Mouse (Mus musculus) bone marrow, adult 2 months (tissue): ENCODE measurements at regions not wholly inside any gene's neighbourhood (a gene's known extent, or its start where the extent isn't known, plus 50 kb on each side); places are given as distances from the start of the nearest gene placed in this dataset.

Experiments
- H3K27ac ChIP-seq: fragments of 200-500 bp; 2 replicates; pipeline ENCODE4 v1.5.1; 2012; ENCODE audit warnings: low read depth, mild to moderate bottlenecking, control low read depth, inconsistent platforms, low read length; ENCODE audit not compliant: control insufficient read depth, poor library complexity, insufficient read depth
- H3K4me1 ChIP-seq: fragments of 200-500 bp; 2 replicates; pipeline ENCODE4 v1.6.1; 2011; ENCODE audit warnings: low read length; ENCODE audit not compliant: control insufficient read depth, insufficient read depth
- H3K4me3 ChIP-seq: fragments of 200-500 bp; replicated peaks from 2 replicates; pipeline ENCODE3; 2011; ENCODE audit warnings: mild to moderate bottlenecking, low read depth, low read length, control low read depth; ENCODE audit not compliant: control insufficient read depth
- CTCF ChIP-seq: fragments of 200-500 bp; IDR thresholded peaks from 2 replicates; pipeline ENCODE4 v1.5.1; 2011; ENCODE audit warnings: low read length, control low read depth; ENCODE audit not compliant: control insufficient read depth, insufficient read depth
- POLR2A ChIP-seq: fragments of 200-500 bp; IDR thresholded peaks from 2 replicates; pipeline ENCODE4 v1.6.1; 2011; ENCODE audit warnings: low read depth, mild to moderate bottlenecking, control low read depth, low read length, borderline replicate concordance; ENCODE audit not compliant: control insufficient read depth
- WGBS: fragments of 180-500 bp; shearing (Covaris S2); methylation state at CpG from one replicate; pipeline ENCODE4 v1.1.7; 2018; 5-methylcytosine and 5-hydroxymethylcytosine counted together

GRCm38 (mm10) chr12:92193934-92194685 lies 345.2 kb upstream of the Sel1l start:
- 80% methylated on average over 6 of the region's 6 CpGs for WGBS
- no peak overlapping the region for H3K27ac ChIP-seq
- H3K4me3 ChIP-seq, result no peak overlapping the region
- no peaks in the 10 kb centered on the region for H3K4me1 ChIP-seq
- TF ChIP-seq POLR2A (no peak), CTCF (no peak)

DNA sequence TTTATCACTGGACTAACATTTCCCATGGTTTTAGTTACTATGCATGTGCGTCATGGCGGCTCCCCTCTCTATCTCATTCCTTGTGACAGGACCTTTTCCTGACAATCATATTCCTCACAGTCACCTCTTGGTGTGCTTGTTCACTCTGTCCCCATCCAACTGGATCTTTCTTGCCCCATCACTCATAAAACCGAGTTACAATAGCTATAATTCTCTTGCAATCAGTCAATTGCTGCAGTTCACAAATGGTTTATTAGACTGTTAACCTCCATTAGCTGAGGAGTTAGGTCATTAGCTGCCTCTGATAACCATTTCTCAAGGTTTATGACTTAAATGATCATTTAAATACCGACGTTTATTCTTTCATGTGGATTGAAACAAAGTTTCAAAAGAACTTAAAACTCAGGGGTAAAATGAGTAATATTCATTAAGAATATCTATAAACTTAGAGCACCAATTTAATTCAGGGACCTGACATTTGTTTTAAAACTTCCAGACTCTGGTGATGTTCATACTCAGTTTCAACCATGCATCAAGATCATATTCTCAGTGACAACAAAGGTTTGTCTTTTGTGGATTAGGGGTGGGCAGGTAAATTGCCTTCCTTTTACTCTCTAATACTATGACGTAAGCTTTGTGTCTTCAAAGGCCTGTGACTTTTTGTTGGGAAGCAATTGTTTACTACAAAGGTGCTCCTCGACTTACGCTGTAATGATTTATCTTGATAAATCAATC lies 344.4 kb upstream of the Sel1l start:
- WGBS, result 81% methylated on average over 8 of the region's 8 CpGs
- TF ChIP-seq CTCF (no peak), POLR2A (no peak)
- Histone ChIP-seq H3K4me3 (no peak overlapping the region), H3K27ac (no peak overlapping the region), H3K4me1 (no peaks in the 10 kb centered on the region)

GRCm38 (mm10) chr12:92189022-92189421 lies 340.1 kb upstream of the Sel1l start:
- Histone ChIP-seq H3K4me3 (no peak overlapping the region), H3K27ac (no peak overlapping the region)

DNA sequence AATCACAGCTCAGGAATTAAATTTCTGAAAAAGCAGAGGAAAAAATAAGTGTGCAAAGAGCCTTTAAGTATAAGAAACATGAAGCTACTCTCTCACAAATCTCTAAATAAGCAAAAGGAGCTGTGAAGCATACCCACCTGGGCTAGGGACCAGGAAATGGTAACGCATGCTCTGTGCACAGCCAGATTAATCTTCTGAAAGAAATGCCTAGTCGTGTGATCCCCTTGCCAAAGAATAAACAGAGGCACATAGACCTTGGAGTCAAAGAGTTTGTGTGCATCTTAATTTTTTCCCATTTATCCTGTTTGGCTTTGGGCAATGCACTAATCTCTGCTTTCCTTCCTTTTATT lies 338.2 kb upstream of the Sel1l start:
- Histone ChIP-seq H3K4me1 (no peaks in the 10 kb centered on the region), H3K27ac (no peak overlapping the region), H3K4me3 (no peak overlapping the region)
- TF ChIP-seq CTCF (no peak), POLR2A (no peak)
- WGBS, result 81% methylated on average over 2 of the region's 2 CpGs

More at GRCm38 (mm10) chr12:92189022-92189421, 340.1 kb upstream of the Sel1l start:
- no peak for TF ChIP-seq CTCF
- no peak for TF ChIP-seq POLR2A
- no peaks in the 10 kb centered on the region for H3K4me1 ChIP-seq

- TF ChIP-seq CTCF (no peak), POLR2A (no peak)
- WGBS, result 74% methylated on average over 6 of the region's 6 CpGs
- H3K4me1 ChIP-seq, result no peaks in the 10 kb centered on the region
- H3K4me3 ChIP-seq, result no peak overlapping the region
- H3K27ac ChIP-seq, result no peak overlapping the region
Measured at GRCm38 (mm10) chr12:92186448-92187132, 337.6 kb upstream of the Sel1l start.

DNA sequence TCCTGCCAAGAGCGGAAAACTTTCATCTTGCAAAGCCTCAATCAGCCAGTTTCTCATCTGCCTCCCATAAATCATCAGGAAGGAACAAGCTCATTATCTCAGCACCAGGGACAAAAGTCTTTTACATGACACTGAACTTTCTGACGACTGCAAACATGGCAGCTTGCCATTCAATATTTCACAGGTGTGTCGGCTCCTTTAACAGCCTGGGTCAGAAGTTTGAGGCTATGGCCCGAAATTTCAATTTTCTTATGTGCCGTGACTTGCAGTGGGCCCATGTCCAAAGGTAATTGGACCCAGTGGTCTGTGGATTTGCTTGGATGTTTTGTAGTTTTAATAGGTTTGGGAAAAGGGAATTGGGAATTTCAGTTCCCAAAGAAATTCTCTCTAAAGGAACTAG lies 330.3 kb upstream of the Sel1l start:
- TF ChIP-seq POLR2A, result no peak
- TF ChIP-seq CTCF, result no peak
- Histone ChIP-seq H3K4me3 (no peak overlapping the region), H3K4me1 (no peaks in the 10 kb centered on the region), H3K27ac (no peak overlapping the region)
- 73% methylated on average over 5 of the region's 5 CpGs for WGBS

- Histone ChIP-seq H3K4me3 (no peak overlapping the region), H3K4me1 (no peaks in the 10 kb centered on the region), H3K27ac (no peak overlapping the region)
- no peak for TF ChIP-seq POLR2A
- TF ChIP-seq CTCF, result no peak
Measured at GRCm38 (mm10) chr12:92156726-92157125, 307.8 kb upstream of the Sel1l start.

GRCm38 (mm10) chr12:92152922-92153235 lies 303.9 kb upstream of the Sel1l start:
- no peak overlapping the region for H3K27ac ChIP-seq
- WGBS, result 83% methylated on average over 2 of the region's 2 CpGs
- no peaks in the 10 kb centered on the region for H3K4me1 ChIP-seq
- no peak overlapping the region for H3K4me3 ChIP-seq
- no peak for TF ChIP-seq POLR2A
- no peak for TF ChIP-seq CTCF

DNA sequence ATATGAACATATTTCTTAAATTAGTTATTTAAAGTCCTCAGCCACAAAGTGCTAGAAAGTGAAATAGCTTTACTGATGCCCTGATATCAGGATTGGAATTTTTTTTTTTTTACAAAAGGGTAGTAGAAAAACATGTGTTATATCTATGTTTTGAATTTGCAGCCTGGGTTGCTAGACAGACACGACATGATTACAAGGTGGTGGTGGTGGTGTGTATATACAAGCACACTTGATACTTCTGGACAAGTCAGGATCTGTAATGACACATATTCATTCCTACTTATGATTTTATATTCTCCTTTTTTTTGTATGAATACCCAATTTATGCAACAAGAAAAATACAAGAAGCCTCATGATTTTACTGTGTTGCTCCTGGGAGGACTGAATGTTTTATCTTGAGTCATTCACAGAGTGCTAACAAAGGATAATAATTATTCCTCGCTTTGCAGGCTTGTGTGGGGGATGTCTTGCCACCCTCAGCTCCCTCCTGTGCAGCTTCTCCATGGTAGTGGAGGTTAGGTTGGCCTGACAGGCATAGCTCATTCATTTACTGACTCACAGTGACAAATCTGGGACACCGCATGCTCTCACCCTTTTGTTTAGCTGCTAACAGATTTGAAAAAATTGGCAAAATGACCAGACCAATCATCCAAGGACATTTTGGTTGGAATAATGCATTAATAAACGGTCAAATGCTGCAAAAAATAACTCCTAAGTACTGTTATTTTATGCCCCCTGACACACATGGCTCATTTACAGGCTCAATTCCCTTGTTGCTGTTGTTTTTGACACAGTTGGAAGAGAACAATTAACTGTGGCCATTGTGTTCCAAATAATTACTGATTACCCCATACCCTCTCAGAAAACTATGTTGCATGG lies 303.3 kb upstream of the Sel1l start:
- TF ChIP-seq CTCF, result no peak
- no peak overlapping the region for H3K27ac ChIP-seq
- WGBS, result 56% methylated on average over 4 of the region's 4 CpGs

More for the DNA sequence above, 303.3 kb upstream of the Sel1l start:
- Histone ChIP-seq H3K4me1 (no peaks in the 10 kb centered on the region), H3K4me3 (no peak overlapping the region)
